Mouse (Mus musculus) kidney, adult 2 months (tissue): ENCODE measurements around the gene Pdss2. TPM values are rescaled to one million over a fixed set of nuclear protein-coding genes. Genes with fewer than 3 reads are reported as not detected.

Experiments used
- DNase-seq: peaks from one replicate; pipeline ENCODE4 v3.0.0; 2021
- H3K27ac ChIP-seq: fragments of 200-500 bp; 2 replicates; pipeline ENCODE4 v1.5.1; 2012; ENCODE audit warnings: low read depth, low read length, control low read depth, inconsistent platforms; ENCODE audit not compliant: insufficient read depth
- H3K27me3 ChIP-seq: fragments of 200-500 bp; replicated peaks from 2 replicates; pipeline ENCODE4 v1.6.1; 2012; ENCODE audit warnings: mild to moderate bottlenecking, moderate library complexity, low read length, inconsistent platforms; ENCODE audit not compliant: control insufficient read depth, insufficient read depth
- H3K36me3 ChIP-seq: fragments of 200-500 bp; 2 replicates; pipeline ENCODE4 v1.6.1; 2012; ENCODE audit warnings: mild to moderate bottlenecking, moderate library complexity, low read length, inconsistent platforms; ENCODE audit not compliant: control insufficient read depth, insufficient read depth
- H3K4me1 ChIP-seq: fragments of 200-500 bp; 2 replicates; pipeline ENCODE4 v1.6.1; 2011; ENCODE audit warnings: low read length; ENCODE audit not compliant: control insufficient read depth, insufficient read depth
- H3K4me3 ChIP-seq: fragments of 200-500 bp; 2 replicates; pipeline ENCODE4 v1.5.1; 2011; ENCODE audit warnings: mild to moderate bottlenecking, low read depth, low read length, control low read depth; ENCODE audit not compliant: insufficient read depth
- CTCF ChIP-seq: fragments of 200-500 bp; conservative IDR thresholded peaks from 2 replicates; pipeline ENCODE4 v1.5.1; 2011; ENCODE audit warnings: low read depth, mild to moderate bottlenecking, control low read depth, low read length, moderate library complexity, mixed read lengths; ENCODE audit not compliant: insufficient read depth, insufficient read length
- POLR2A ChIP-seq: fragments of 200-500 bp; IDR thresholded peaks from one replicate; pipeline ENCODE4 v1.6.1; 2011; ENCODE audit warnings: low read depth, low read length, control low read depth
- WGBS: fragments of 180-500 bp; shearing (Covaris S2); methylation state at CpG from one replicate; pipeline ENCODE4 v1.1.7; 2018; 5-methylcytosine and 5-hydroxymethylcytosine counted together
- polyA plus RNA-seq: library from polyadenylated mRNA; depleted of rRNA; stranded (reverse); fragments of >200 nt; gene quantifications from 2 replicates; pipeline ENCODE4 v1.2.3, GENCODE M21; 2012

Gene Pdss2
- polyA plus RNA-seq, 1 experiment = 16.8 TPM

DNA sequence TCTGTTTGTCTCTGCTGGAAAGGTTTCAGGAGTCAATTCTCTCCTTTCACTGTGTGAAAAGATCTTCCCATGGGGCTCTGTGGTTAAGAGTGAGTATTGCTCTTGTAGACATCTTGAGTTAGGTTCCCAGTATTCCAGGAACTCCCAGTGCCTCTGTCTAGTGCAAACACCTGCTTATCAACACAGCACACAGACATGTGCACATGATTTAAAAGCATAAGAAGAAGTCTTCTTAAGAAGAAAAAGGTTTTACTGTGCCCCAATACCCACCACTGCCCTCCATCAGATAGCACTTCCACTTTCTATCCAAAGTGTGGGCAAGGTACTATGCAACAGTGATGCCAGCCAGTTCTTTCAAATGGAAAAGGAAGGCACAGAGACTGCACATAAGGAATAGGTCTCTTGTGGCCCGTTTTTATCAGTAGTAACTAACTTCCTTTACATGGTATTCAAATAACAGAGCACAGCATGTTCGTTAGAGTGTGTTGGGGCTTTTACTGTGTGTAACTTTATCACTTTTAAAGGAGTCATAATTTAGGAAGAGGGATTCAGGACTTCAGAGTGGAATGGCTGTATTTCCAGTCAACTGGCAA is 69.4 kb downstream of the Pdss2 start:
- Histone ChIP-seq H3K4me3 (no peak overlapping the region), H3K27me3 (no peaks in the 10 kb centered on the region), H3K36me3 (no peaks in the 10 kb centered on the region), H3K4me1 (no peaks in the 10 kb centered on the region), H3K27ac (no peak overlapping the region)
- no peak for DNase-seq
- WGBS = 55% methylated on average over 2 of the region's 2 CpGs
- no peak for TF ChIP-seq CTCF
- TF ChIP-seq POLR2A = no peak

DNA sequence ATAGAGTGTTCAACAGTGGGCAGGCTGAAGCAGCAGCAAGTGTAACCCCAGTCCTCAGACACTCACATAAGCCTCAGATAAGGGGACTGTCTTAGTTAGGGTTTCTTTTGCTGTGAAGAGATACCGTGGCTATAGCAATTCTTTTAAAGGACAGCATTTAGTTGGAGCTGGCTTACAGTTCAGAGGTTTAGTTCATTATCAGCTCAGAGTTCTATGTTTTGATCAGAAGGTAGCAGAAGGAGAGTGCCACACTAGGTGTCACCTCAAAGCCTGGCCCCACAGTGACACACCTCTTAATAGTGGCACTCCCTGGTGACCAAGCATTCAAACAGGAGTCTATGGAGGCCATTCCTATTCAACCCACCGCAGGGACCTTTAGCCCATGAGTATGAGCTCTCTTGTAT is 70.0 kb downstream of the Pdss2 start:
- H3K36me3 ChIP-seq = no peaks in the 10 kb centered on the region
- H3K4me3 ChIP-seq = no peak overlapping the region
- no peak overlapping the region for H3K27ac ChIP-seq
- no peak for DNase-seq
- H3K27me3 ChIP-seq = no peaks in the 10 kb centered on the region
- no peaks in the 10 kb centered on the region for H3K4me1 ChIP-seq
- TF ChIP-seq POLR2A (no peak), CTCF (no peak)
- 95% methylated on average over 2 of the region's 2 CpGs for WGBS

DNA sequence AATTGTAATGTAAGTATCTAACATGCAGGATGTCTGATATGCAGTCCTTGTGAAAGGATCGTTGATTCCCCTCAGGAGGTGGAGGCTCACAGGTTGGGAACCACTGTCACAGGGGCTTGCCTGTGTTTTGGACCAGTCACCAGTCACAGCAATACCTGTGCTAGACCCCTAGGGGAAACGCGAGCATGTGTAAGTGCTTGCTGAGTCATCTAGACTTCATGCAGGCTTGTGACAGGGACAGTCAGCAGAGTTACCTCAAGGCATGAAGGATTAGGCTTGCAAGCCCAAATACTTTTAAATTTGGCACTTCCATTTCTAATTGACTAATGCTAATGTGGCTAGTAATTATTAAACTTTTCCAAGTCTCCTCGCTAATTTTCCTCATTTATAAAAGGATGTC is 71.2 kb downstream of the Pdss2 start:
- TF ChIP-seq CTCF (no peak), POLR2A (no peak)
- Histone ChIP-seq H3K27me3 (no peaks in the 10 kb centered on the region), H3K27ac (no peak overlapping the region), H3K36me3 (no peaks in the 10 kb centered on the region), H3K4me1 (no peaks in the 10 kb centered on the region), H3K4me3 (no peak overlapping the region)
- 62% methylated on average over 4 of the region's 4 CpGs for WGBS
- no peak for DNase-seq

DNA sequence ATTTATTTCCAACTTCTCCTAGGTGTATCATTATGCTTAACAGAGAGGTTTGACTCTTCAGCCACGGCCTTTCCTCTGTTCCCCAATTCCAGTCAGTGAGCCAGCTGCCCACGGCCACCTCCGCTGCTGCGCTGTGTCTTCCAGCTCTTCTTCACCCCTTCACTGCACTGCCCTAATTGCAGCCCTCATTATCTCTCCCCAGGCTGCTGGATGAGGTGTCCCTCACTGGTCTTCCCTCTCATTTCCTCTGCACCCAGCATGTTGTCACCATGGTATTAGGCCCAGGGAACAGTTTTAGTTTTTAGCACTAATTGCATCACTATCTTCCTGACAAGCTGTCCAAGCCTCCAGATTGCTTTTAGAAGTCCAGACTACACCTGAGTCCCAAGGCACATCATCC is 73.0 kb downstream of the Pdss2 start:
- DNase-seq = no peak
- no peaks in the 10 kb centered on the region for H3K36me3 ChIP-seq
- 88% methylated on average over 4 of the region's 4 CpGs for WGBS
- H3K4me3 ChIP-seq = no peak overlapping the region
- no peak for TF ChIP-seq CTCF
- no peak for TF ChIP-seq POLR2A
- H3K27me3 ChIP-seq = no peaks in the 10 kb centered on the region
- H3K4me1 ChIP-seq = no peaks in the 10 kb centered on the region
- H3K27ac ChIP-seq = no peak overlapping the region

DNA sequence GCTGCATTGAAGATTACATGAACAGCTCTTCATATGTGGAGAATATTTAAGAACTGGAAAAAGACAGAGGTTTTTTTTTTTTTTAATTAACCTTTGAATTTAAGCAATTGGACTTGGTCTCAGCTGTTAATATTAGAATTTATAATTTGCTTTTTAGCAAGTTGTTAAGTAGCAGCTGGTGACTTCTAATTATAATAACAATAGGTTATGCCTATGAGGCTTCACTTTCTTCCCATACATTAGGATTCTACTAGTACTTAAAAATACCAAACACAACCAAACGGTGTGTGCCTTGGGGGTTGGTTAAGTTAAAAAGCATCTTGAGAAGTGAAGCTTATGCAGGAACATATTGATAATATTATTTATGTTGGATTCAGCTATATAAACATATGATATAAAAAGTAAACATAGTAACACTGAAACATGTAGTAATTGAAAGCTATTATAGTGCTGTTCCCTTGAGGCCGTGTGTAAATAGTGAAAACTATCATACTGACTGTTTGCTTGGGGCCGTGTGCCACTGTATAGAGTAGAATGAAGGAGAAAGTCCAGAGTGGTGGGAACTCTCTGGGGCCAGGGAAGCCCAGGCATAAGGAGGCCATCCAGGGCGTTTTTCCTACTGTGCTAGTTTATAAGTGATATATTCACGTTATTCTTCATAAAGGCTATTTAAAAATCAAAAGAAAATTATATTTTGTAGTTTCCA is 87.0 kb downstream of the Pdss2 start:
- no peaks in the 10 kb centered on the region for H3K27me3 ChIP-seq
- no peaks in the 10 kb centered on the region for H3K36me3 ChIP-seq
- peaks cover 14% of the 10 kb centered on the region for H3K4me1 ChIP-seq
- H3K4me3 ChIP-seq = no peak overlapping the region
- WGBS = 84% methylated on average over 5 of the region's 5 CpGs
- H3K27ac ChIP-seq = no peak overlapping the region
- DNase-seq = no peak
- TF ChIP-seq POLR2A (no peak), CTCF (no peak)

DNA sequence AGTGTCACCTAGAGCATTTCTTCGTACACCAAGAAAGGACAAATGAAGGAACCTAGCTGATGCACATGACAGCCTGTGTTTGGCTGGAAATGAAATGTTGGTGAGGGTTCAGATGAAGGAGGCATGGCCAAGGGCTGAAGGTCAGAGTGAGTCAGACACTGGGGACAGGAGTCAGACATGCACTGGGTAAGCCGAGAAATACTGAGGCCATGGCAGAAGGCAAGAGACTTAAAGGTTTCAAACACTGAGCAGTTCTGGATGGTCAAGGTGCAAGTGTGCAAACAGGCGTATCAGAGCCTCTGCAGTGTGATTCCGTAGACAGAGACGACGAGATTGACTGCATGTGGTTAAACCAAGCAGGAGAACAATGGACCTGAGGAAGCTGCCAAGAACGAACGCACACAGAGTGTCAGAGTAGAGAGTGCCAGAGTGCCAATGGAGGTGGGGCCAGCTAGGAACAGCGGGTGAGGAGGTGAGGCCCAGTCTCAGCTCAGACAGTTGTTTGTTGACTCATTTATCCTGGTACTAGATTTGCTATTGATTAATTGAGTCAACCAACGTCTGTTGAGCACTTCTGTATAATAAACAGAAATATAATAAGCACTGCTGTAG is 89.6 kb downstream of the Pdss2 start:
- DNase-seq = peak; percentile 87

DNA sequence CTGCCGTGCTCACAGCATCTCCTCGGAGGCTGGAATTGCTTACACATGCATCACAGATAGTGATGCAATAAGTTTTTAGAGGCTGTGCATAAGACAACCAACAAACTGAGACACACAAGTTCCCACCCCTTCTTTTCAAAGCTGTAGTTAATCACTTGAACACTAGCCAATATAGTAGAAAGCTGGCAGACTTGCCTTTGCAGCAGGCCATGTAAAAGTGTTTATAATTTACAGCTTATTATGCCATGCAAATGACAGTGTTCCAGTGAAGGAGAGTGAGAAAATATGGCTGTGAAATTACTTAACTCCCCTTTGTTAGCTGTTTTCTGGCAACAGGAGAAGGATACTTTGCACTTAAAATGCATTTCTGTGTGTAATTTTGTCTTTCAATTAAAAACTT is 90.9 kb downstream of the Pdss2 start:
- DNase-seq = peak; percentile 48
- Histone ChIP-seq H3K27me3 (no peaks in the 10 kb centered on the region), H3K4me3 (no peak overlapping the region), H3K36me3 (no peaks in the 10 kb centered on the region), H3K27ac (no peak overlapping the region), H3K4me1 (peaks cover 14% of the 10 kb centered on the region)
- TF ChIP-seq POLR2A (no peak), CTCF (no peak)
- 45% methylated on average over 2 of the region's 2 CpGs for WGBS

More for the DNA sequence above, 89.6 kb downstream of the Pdss2 start:
- Histone ChIP-seq H3K27ac (peak overlapping the region; percentile 49; the same call in 1 of the 2 replicates), H3K4me3 (no peak overlapping the region), H3K4me1 (peaks cover 14% of the 10 kb centered on the region), H3K27me3 (no peaks in the 10 kb centered on the region), H3K36me3 (no peaks in the 10 kb centered on the region)
- 39% methylated on average over 10 of the region's 10 CpGs for WGBS
- TF ChIP-seq POLR2A (no peak), CTCF (no peak)
